Mouse (Mus musculus) midbrain, embryonic 10.5 days (tissue): ENCODE data around the gene Nol8. TPM values are rescaled to one million over a fixed set of nuclear protein-coding genes. Genes with fewer than 3 reads are reported as not detected.
A peak's percentile ranks its signal among the peaks of the same experiment; 100 is the strongest.

Source experiments
- DNase-seq: peaks from one replicate; pipeline ENCODE4 v3.0.0-alpha.2; 2017; ENCODE audit warnings: low spot score
- H3K27ac ChIP-seq: fragments of 300-500 bp; sonication (generic); replicated peaks from 2 replicates; pipeline ENCODE4 v1.5.1; 2016; ENCODE audit warnings: mild to moderate bottlenecking
- H3K27me3 ChIP-seq: fragments of 300-500 bp; sonication (generic); 2 replicates; pipeline ENCODE4 v1.6.1; 2016; ENCODE audit warnings: low read depth, mild to moderate bottlenecking; ENCODE audit not compliant: poor library complexity, severe bottlenecking
- H3K36me3 ChIP-seq: fragments of 300-500 bp; sonication (generic); 2 replicates; pipeline ENCODE4 v1.6.1; 2016; ENCODE audit warnings: mild to moderate bottlenecking, moderate library complexity
- H3K4me1 ChIP-seq: fragments of 300-500 bp; sonication (generic); 2 replicates; pipeline ENCODE4 v1.6.1; 2016
- H3K4me3 ChIP-seq: fragments of 300-500 bp; sonication (generic); 2 replicates; pipeline ENCODE4 v1.5.1; 2016; ENCODE audit warnings: mild to moderate bottlenecking, moderate library complexity
- H3K9me3 ChIP-seq: fragments of 300-500 bp; sonication (generic); replicated peaks from 2 replicates; pipeline ENCODE4 v1.6.1; 2016; ENCODE audit warnings: mild to moderate bottlenecking
- WGBS: fragments of 180-500 bp; shearing (Covaris S2); methylation state at CpG from one replicate; pipeline ENCODE4 v1.1.7; 2016; 5-methylcytosine and 5-hydroxymethylcytosine counted together
- polyA plus RNA-seq: library from polyadenylated mRNA; unstranded; fragments of >200 nt; fragmentation: Nextera tagmentation; extraction: Ambion mirVana; gene quantifications from 2 replicates; pipeline ENCODE4 v1.2.1, GENCODE M21; 2016

The Nol8 gene
- polyA plus RNA-seq, 1 experiment from 2014 or later = 22.7 TPM

DNA sequence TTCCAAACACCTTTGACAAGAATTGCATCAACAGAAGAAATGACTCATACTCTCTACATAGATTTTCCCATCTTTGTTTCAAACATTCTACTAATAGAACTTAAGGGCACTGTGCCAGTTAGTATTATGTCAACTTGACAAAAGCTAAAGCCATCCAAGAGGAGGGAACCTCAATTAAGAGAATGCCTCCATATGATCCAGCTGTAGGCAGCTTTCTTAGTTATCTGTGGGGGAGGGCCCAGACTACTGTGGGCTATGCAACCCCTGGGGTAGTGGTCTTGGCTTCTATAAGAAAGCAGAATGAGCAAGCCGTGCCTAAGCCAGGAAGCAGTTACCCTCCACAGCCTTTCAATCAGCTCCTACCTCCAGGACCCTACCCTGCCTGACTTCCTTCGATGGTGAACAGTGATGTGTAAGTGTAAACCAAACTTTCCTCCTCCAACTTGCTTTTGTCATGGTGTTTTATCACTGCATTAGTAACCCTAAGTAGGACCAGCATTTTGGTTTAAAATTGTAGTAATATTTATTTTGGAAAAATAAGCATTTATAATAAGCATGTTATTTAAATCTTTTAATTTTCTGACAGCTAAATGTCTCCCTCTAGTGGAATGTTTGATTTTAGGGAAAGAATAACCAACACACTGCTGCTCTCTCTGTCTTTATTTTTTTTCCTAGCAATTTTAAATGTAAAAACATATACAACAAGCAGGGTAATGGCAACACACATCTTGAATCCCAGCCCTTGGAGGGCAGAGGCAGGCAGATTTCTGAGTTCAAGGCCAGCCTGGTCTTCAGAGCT is 7.9 kb upstream of the Nol8 start:
- Histone ChIP-seq H3K9me3 (no peaks in the 10 kb centered on the region), H3K4me3 (no peak overlapping the region), H3K27ac (no peak overlapping the region), H3K36me3 (peaks cover 6% of the 10 kb centered on the region; the same call in 1 of the 2 replicates), H3K4me1 (no peaks in the 10 kb centered on the region), H3K27me3 (no peaks in the 10 kb centered on the region)
- DNase-seq = no peak
- 88% methylated on average over 2 of the region's 2 CpGs for WGBS

DNA sequence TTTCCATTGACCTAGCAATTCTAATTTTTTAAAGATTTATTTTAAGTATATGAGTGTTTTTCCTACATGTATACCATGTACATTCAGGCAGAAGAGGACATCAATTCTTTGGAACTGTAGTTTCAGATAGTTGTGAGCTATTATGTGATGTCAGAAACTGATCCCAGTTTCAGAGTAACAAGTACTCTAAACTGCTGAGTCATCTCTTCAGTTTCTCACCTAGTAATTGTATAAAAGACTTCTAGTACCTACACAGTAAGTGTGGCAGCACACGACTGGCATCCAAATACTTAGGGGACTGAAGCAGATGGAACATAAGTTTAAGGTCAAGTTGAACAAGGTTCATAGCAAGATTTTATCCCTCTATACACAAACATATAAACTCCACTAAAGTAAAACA is 6.9 kb upstream of the Nol8 start:
- Histone ChIP-seq H3K36me3 (peaks cover 4% of the 10 kb centered on the region; the same call in 1 of the 2 replicates), H3K4me1 (no peaks in the 10 kb centered on the region), H3K27me3 (no peaks in the 10 kb centered on the region), H3K27ac (no peak overlapping the region), H3K9me3 (no peaks in the 10 kb centered on the region), H3K4me3 (no peak overlapping the region)
- DNase-seq = no peak
- WGBS = 83% methylated on average over 1 of the region's 1 CpGs

DNA sequence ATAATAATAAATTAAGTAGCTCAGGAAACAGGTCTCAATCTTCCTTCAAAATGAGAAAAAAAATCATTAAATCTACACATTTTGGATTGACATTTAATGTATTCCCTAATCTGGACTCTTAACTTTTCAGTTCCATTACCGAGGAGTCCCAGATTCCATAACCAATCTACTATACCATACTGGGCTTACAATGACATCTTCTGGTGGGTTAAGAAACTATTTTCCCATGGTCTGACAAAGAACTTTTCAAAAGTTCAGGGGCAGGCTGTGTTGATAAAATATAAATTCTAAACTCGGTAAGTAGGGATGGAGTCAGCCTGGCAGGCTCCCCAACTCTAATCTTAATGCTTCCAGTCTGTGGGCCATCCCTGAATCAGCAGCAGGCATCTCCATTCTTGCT is 1.7 kb upstream of the Nol8 start:
- Histone ChIP-seq H3K36me3 (peaks cover 11% of the 10 kb centered on the region), H3K9me3 (no peaks in the 10 kb centered on the region), H3K4me1 (peaks cover 20% of the 10 kb centered on the region), H3K27me3 (no peaks in the 10 kb centered on the region), H3K4me3 (peak overlapping the region; percentile 85), H3K27ac (no peak overlapping the region)
- 59% methylated on average over 2 of the region's 2 CpGs for WGBS
- no peak for DNase-seq

DNA sequence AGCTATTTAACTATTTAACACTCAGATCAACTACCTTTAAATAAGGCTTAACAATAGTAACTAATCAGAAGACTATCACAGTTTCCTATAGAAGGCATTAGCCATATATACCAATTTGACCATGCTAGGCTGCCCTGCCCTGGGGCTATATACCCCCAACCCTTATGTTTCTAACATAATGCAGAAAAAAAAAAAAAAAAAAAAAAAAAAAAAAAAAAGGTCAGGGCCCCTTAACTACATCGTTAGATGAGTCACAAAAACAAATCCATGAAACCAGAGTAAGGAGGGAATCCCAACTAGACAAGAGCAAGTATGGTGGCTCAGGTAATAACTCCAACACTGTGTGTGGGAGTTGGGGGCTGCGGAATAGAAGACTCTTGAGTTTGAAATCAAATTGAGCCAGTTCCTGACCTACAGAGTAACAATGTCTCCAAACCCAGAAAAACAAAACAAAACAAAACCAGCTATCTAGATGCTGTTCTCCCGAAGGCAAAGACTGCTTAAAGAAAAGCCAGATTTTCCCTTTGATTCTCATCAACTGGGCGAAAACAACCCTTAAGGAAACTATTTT is 1.0 kb upstream of the Nol8 start:
- H3K4me3 ChIP-seq = peak overlapping the region; percentile 85
- WGBS = 5% methylated on average over 4 of the region's 4 CpGs
- peaks cover 18% of the 10 kb centered on the region for H3K36me3 ChIP-seq
- H3K4me1 ChIP-seq = peaks cover 20% of the 10 kb centered on the region
- no peaks in the 10 kb centered on the region for H3K9me3 ChIP-seq
- no peak for DNase-seq
- peak overlapping the region; percentile 85 for H3K27ac ChIP-seq
- no peaks in the 10 kb centered on the region for H3K27me3 ChIP-seq

DNA sequence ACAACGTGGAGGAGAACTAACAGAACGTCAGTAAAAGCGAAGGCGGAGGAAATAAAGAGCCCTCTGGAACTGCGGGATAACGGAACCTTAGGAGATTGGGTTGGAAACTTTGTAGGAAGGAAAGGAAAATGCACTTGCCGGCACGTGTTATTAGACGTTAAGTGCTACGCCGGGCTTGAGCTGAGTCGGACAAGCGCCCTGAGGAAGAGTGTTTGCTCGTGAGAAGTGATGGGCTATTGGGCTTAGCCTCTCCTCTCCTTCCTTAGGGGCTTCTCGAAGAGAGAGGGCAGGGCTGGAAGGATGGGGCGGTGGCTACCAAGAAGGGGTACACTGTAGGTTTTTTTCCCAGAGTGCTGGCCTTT is 283 bp downstream of the Nol8 start:
- DNase-seq = no peak
- Histone ChIP-seq H3K27ac (peak overlapping the region; percentile 85), H3K9me3 (no peaks in the 10 kb centered on the region), H3K27me3 (no peaks in the 10 kb centered on the region), H3K36me3 (peaks cover 30% of the 10 kb centered on the region), H3K4me1 (peaks cover 20% of the 10 kb centered on the region), H3K4me3 (peak overlapping the region; percentile 85)
- WGBS = under 1% methylated on average over 16 of the region's 16 CpGs

DNA sequence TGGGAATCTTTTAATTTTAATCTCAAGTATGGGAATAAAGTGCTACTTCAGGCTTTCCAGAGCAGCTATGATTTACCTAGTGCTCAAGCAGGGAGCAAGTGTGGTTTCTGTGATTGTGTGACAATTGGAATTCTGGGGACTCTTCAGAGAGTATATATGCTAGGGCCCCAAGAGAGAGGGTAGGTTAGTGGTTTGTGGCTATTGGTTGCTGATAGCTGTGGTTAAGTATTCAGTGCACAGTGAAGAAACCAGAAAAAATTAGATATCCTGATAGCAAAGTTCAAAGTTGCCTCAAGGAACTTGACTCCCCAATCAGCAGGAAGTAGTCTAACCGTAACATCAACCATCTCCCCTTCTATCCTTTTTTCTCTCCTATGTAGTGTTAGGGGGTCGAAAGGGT is 24.9 kb downstream of the Nol8 start:
- 95% methylated on average over 2 of the region's 2 CpGs for WGBS
- peaks cover 8% of the 10 kb centered on the region for H3K4me1 ChIP-seq
- H3K27me3 ChIP-seq = no peaks in the 10 kb centered on the region
- no peak overlapping the region for H3K4me3 ChIP-seq
- peaks cover 69% of the 10 kb centered on the region for H3K36me3 ChIP-seq
- no peaks in the 10 kb centered on the region for H3K9me3 ChIP-seq
- DNase-seq = no peak
- H3K27ac ChIP-seq = no peak overlapping the region

DNA sequence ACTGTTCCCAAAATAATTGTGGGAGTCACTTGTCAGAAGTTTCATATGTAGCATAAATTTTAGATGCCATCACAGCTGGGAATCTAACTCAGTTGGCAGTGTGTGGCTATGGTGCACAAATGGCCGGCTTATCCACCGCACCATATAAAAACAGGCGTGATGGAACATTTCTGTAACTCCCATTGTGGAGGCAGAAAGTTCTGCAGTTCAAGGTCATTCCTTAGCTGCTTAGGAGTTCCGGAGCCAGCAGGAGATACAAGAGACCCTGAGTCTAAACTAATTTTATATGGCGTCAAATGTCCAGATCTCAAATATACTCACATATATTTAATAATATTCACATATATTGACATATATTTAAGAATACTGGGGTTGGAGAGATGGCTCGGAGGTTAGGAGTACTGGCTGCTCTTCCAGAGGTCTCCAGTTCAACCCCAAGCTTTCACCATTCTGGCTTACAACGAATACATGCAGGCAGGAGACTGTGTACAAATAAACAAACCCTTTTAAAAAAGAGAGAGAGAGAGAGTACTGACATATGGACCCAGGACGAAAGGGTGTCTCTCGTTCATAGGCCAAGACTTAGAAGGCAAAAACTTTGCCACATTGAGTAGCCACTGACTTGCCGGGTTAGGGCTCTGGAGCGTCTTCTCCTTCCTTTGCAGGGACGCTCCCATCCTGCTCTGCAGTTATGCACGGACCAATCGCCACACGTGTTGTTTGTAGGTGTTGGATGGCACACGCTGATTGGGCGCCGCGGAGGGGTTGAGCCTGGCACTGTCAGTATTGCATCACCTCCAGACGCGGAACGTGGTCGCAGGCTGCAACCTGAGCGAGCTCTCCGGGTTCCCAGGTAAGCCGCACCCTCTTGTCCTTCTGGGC is 28.7 kb downstream of the Nol8 start, which contains the start of gene Iars:
TSS of gene Iars (plus strand) at position 750 of the 882 bp plus-strand sequence.
- WGBS = 6% methylated on average over 26 of the region's 26 CpGs
- Histone ChIP-seq H3K9me3 (no peaks in the 10 kb centered on the region), H3K27ac (peak within 1 kb of the TSS; percentile 90), H3K4me3 (peak within 1 kb of the TSS; percentile 94), H3K27me3 (no peaks in the 10 kb centered on the region), H3K4me1 (peaks cover 25% of the 10 kb centered on the region), H3K36me3 (peaks cover 41% of the 10 kb centered on the region)
- peak; percentile 98 for DNase-seq

DNA sequence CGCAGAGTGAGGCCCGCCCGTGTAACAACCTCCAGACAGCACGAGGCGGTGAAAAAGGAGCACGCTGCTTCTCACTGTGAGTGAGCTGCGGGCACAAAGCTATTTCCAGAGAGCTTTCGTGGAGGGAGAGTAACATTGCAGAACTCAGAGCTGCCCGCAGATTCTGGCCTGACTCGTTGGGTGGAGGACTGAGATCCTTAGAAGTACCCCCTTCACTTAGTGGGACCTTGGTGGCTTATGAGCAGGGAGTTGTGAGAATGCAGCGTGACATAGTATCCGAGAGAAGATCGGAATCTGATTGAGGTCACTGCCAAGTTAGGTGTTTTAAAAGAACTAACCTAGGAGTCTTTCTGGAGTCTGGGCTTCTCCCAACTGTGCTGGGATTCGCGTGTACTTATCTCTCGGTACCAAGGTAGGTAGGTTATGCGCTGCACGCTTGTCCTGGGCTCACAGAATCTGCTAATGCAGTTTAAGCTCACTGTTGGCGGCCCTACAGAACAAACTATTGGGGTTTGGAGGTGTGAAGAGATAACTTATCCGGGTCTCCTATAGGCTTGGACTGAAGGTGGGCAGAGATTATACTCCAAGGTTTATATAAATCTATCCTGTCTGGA is 29.5 kb downstream of the Nol8 start:
- Histone ChIP-seq H3K9me3 (no peaks in the 10 kb centered on the region), H3K27me3 (no peaks in the 10 kb centered on the region), H3K27ac (peak overlapping the region; percentile 90), H3K4me3 (peak overlapping the region; percentile 94), H3K4me1 (peaks cover 25% of the 10 kb centered on the region), H3K36me3 (peaks cover 34% of the 10 kb centered on the region)
- 2% methylated on average over 20 of the region's 20 CpGs for WGBS
- DNase-seq = no peak

DNA sequence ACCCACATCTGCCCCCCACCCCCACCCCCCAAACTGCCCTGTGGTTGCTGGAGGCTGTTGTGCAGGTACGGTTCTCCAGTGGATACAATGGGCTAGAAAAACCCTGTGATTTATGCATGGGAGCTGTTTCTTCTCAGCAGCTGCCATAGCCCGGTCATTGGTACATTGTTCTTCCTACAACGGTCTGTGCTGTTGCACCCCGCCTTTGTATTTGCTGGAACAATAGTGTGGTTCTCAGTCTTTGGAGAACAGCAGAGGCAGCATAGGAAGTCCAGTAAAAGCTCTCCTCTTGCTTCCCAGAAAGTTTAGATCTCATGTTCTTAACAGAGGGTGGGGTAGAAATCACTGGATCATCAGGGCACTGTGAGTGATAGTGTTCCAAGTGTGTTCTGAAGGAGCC is 31.4 kb downstream of the Nol8 start:
- Histone ChIP-seq H3K4me1 (peaks cover 25% of the 10 kb centered on the region), H3K36me3 (peaks cover 37% of the 10 kb centered on the region), H3K27ac (no peak overlapping the region), H3K9me3 (no peaks in the 10 kb centered on the region), H3K4me3 (peak overlapping the region; percentile 18; the same call in 1 of the 2 replicates), H3K27me3 (no peaks in the 10 kb centered on the region)
- DNase-seq = no peak
- WGBS = 85% methylated on average over 4 of the region's 4 CpGs

DNA sequence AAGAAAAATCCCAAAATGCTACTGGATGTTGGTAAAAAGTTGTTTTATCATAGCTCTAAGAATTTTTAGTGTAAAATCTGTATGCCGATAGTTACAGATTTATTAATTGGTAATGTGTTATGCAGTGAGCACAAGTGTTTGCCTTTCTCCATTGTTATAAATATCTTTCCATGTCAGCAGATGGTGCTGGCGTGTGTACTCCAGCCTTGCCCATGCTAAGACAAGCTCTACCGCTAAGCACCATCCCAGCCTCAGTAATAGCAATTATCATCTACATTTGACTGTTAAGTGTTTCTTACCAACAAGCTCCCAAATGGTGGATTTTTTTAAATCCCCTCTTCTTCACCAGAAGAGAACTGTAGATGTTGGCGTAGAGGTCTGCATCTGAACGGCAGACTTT is 38.2 kb downstream of the Nol8 start:
- WGBS = 95% methylated on average over 5 of the region's 5 CpGs

DNA sequence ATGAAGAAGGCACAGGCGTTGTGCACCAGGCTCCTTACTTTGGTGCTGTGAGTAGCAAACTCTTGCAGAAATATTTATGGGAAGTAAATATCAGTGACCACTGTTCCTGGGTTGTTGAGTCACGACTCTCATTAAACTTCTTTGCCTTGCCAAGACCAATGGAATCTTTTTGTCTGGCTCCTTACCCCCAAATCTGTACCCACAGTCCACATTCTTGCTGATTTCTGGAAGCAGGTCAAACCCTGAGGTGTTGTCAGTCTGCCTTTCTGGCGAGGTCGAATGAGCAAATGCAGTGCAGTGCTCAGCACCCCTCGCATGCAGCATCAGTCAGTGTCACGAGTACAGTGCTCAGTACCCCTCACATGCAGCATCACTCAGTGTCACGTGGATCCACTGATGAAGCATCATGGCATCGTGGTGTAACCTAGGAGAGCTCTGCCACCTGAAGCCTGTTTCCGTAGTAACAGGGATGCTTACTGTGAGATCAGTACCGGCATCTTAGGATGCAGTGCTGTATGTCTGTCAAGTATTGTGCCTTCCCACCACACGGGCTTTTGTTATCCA is 50.4 kb downstream of the Nol8 start:
- Histone ChIP-seq H3K36me3 (peaks cover 83% of the 10 kb centered on the region), H3K27me3 (no peaks in the 10 kb centered on the region), H3K4me3 (no peak overlapping the region), H3K27ac (no peak overlapping the region), H3K9me3 (no peaks in the 10 kb centered on the region), H3K4me1 (no peaks in the 10 kb centered on the region)
- no peak for DNase-seq
- 93% methylated on average over 11 of the region's 11 CpGs for WGBS

More for the DNA sequence above, 38.2 kb downstream of the Nol8 start:
- no peak overlapping the region for H3K4me3 ChIP-seq
- DNase-seq = no peak
- H3K4me1 ChIP-seq = no peaks in the 10 kb centered on the region
- H3K9me3 ChIP-seq = no peaks in the 10 kb centered on the region
- no peaks in the 10 kb centered on the region for H3K27me3 ChIP-seq
- peaks cover 64% of the 10 kb centered on the region for H3K36me3 ChIP-seq
- H3K27ac ChIP-seq = no peak overlapping the region

DNA sequence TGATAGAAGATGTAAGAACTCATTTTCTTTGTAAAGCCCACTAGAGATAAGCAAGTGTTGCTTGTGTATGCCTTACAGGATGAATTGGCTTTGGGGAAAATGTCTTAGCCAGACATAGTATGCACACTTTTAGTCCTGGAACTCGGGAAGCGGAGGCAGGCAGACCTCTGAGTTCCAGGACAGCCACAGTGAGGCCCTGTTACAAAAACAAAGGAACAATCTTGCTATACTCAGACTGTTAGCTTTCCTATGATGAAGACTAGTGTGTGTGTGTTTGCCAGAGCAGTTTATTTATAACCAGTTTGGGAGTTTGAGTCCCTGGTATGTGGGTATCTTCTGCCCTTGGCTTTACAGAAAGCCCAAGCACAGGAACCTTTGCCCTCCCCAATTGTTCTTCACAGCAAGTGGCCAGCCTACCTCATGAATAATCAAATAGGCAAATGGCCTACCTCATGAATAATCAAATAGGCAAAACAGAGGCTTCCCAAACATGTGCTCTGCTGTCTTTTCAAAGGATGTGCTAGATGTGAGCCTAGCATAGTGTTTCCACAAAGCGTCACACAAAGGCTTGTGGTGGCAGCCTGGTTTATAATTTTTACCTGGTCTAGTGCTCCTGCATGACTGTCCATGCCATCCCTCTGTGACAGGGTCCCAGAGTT is 53.3 kb downstream of the Nol8 start:
- no peak for DNase-seq
- WGBS = 94% methylated on average over 3 of the region's 3 CpGs
- H3K36me3 ChIP-seq = peaks cover 99% of the 10 kb centered on the region
- H3K4me3 ChIP-seq = no peak overlapping the region
- H3K27me3 ChIP-seq = no peaks in the 10 kb centered on the region
- H3K27ac ChIP-seq = no peak overlapping the region
- no peaks in the 10 kb centered on the region for H3K4me1 ChIP-seq
- H3K9me3 ChIP-seq = no peaks in the 10 kb centered on the region
